Mouse (Mus musculus): ENCODE data around the gene Poc5. TPM values are rescaled to one million over a fixed set of nuclear protein-coding genes. Genes with fewer than 3 reads are reported as not detected.

The Poc5 gene
- total RNA-seq (2021) = 10 to 100 TPM; 30.7 to 35.1 TPM
- long read RNA-seq, experiment 1, full-length matches to known transcripts = 64 of 75 reads
- long read RNA-seq, experiment 1, partial matches to known transcripts = 2 of 75 reads
- long read RNA-seq, experiment 1, other reads (novel, unspliced or antisense) = 9 of 75 reads
- long read RNA-seq, experiment 2, full-length matches to known transcripts = 42 of 53 reads
- long read RNA-seq, experiment 2, partial matches to known transcripts = 2 of 53 reads
- long read RNA-seq, experiment 2, other reads (novel, unspliced or antisense) = 9 of 53 reads

- no peak for TF ChIP-seq CTCF (IDR thresholded peaks at IDR 0.05)
- H3K4me3 ChIP-seq = peak within 1 kb of the TSS; percentile 60
- DNase-seq (ENCODE audit: extremely low spot score in 1 of 2, low spot score in 2 of 2) = peak; percentile 99
- peak within 1 kb of the TSS; percentile 86 for H3K27ac ChIP-seq
- intact Hi-C loops (cut with DNase I) = loop anchor here (5.0 to 10.0 kb wide), 3 partner anchors 256 to 383 kb away; partner anchors contain the start of gene Sv2c
Measured at GRCm38 (mm10) chr13:96388042-96388888, at the start of gene Poc5. Poc5 (plus strand) TSS chr13:96388294.

DNA sequence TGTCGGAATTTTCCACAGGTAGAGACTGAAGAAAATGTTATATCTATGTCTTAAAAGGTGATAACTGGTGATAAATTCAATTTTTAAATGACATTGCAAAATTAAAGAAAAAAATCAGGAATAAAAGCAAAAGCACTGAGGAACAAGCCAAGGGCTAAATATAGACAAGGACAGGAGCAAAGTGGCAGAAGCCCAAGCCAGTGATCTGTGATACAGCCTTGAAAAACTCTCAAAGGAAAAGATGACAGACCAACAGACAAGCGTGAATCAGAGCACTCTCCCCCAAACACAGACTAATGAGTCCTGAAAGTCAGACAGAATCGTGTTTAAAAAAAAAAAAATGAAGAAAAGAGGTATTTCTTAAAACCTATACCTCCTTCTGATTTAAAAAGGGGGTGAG, 46.6 kb upstream of the Poc5 start:
- Histone ChIP-seq H3K27ac (no peak overlapping the region), H3K4me3 (no peak overlapping the region)
- no peak for DNase-seq (ENCODE audit: extremely low spot score in 1 of 2, low spot score in 2 of 2)
- no peak for TF ChIP-seq CTCF (IDR thresholded peaks at IDR 0.05)
- intact Hi-C loops (cut with DNase I) = no loop called here

DNA sequence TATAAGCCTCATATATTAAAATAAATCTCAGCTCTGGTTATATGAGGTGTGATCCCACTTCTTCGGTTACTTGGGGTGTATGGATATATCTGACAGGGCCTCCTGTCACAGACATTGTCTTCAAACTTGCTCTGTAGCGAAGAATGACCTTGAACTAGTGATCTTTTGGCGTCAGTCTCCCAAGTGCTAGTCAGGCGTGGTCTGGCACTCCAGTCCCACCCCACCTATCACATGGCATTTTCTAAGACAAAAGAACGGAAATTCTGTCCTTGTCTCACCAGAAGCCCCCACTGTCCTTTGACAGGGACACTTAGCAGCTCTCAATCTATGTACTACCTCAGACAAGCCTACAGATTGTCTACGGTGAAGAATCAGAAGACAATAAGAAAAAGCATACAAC, 43.3 kb upstream of the Poc5 start:
- TF ChIP-seq CTCF (IDR thresholded peaks at IDR 0.05) = no peak
- Histone ChIP-seq H3K27ac (no peak overlapping the region), H3K4me3 (no peak overlapping the region)
- intact Hi-C loops (cut with DNase I) = no loop called here
- no peak for DNase-seq (ENCODE audit: extremely low spot score in 1 of 2, low spot score in 2 of 2)

GRCm38 (mm10) chr13:96346581-96346980, 41.5 kb upstream of the Poc5 start:
- Histone ChIP-seq H3K4me3 (no peak overlapping the region), H3K27ac (no peak overlapping the region)
- no peak for TF ChIP-seq CTCF (IDR thresholded peaks at IDR 0.05)
- intact Hi-C loops (cut with DNase I) = no loop called here
- DNase-seq (ENCODE audit: extremely low spot score in 1 of 2, low spot score in 2 of 2) = no peak

DNA sequence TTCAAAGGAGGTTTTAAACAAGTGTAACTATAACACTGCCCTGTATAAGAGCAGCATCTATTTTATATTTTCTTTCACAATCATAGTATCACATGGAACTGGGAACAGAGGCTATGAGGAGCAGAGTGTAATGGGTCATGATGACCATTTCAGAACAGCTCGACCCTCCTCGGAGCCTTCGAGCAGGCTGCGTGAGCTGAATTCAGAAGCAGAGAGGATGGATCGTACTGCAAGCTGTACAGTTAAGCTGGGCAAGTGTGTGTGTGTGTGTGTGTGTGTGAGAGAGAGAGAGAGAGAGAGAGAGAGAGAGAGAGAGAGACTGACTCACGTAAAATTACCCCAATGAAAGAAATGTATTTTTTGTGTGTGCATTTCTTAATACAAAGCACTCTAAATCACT, 37.9 kb upstream of the Poc5 start:
- no peak overlapping the region for H3K27ac ChIP-seq
- no peak overlapping the region for H3K4me3 ChIP-seq
- intact Hi-C loops (cut with DNase I) = no loop called here
- no peak for TF ChIP-seq CTCF (IDR thresholded peaks at IDR 0.05)
- no peak for DNase-seq (ENCODE audit: extremely low spot score in 1 of 2, low spot score in 2 of 2)

DNA sequence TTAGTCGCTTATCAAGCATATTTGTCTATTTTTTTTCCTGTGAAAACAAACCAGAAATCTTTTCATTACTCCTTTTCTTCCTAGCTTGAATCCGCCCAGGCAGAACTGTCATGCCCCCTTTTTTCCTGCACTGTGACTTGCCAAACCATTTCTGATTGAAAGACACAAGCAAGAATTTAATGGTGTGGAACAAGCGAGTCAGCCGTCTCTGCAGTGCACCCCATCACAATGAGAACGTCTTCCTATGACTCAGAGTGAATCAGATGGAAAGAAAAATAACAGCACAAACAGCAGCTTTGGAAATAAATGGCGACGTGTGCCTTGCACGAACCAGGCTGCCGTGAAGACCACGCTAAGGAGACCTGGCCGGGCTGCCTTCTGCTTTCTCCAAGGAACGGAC, 36.8 kb upstream of the Poc5 start:
- no peak overlapping the region for H3K27ac ChIP-seq
- DNase-seq (ENCODE audit: extremely low spot score in 1 of 2, low spot score in 2 of 2) = no peak
- H3K4me3 ChIP-seq = no peak overlapping the region
- intact Hi-C loops (cut with DNase I) = no loop called here
- no peak for TF ChIP-seq CTCF (IDR thresholded peaks at IDR 0.05)

- Histone ChIP-seq H3K4me3 (no peak overlapping the region), H3K27ac (no peak overlapping the region)
- intact Hi-C loops (cut with DNase I) = no loop called here
- TF ChIP-seq CTCF (IDR thresholded peaks at IDR 0.05) = peak; percentile 31; the same call in 1 of the 2 replicates
- DNase-seq (ENCODE audit: extremely low spot score in 1 of 2, low spot score in 2 of 2) = no peak
Measured at GRCm38 (mm10) chr13:96375519-96375918, 12.6 kb upstream of the Poc5 start.

DNA sequence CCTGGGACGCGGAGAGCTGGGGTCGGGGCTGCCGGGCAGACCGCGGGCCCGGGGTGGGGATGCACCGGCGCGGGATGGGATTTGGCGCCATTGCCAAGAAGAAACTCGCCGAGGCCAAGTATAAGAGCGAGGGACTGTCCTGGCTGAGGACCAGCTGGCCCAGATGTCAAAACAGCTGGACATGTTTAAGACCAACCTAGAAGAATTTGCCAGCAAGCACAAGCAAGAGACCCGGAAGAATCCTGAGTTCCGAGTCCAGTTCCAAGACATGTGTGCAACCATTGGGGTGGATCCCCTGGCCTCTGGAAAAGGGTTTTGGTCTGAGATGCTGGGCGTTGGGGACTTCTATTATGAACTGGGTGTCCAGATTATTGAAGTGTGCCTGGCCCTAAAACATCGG, 11.2 kb upstream of the Poc5 start:
- no peak for TF ChIP-seq CTCF (IDR thresholded peaks at IDR 0.05)
- intact Hi-C loops (cut with DNase I) = no loop called here
- Histone ChIP-seq H3K27ac (no peak overlapping the region), H3K4me3 (no peak overlapping the region)
- no peak for DNase-seq (ENCODE audit: extremely low spot score in 1 of 2, low spot score in 2 of 2)

DNA sequence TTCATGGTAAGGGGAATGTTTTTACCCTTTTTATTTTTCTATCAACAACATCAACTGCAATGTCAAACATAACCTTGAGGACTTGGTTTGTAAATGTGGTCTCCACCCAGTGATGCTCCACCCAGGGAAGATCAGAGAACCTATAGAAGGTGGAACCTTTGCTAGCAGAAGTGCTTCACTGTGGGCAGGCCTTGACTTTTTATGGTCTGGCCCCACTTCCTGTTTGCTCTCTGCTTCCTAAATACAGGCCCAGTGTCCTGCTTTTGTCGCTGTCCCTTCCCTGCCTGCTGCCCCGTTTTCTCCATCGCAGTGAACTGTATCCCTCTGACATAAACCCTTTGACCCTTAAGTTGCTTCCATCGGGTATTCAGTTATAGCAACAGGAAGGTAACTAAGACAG, 10.2 kb upstream of the Poc5 start:
- no peak overlapping the region for H3K27ac ChIP-seq
- DNase-seq (ENCODE audit: extremely low spot score in 1 of 2, low spot score in 2 of 2) = no peak
- H3K4me3 ChIP-seq = no peak overlapping the region
- intact Hi-C loops (cut with DNase I) = no loop called here
- TF ChIP-seq CTCF (IDR thresholded peaks at IDR 0.05) = no peak

DNA sequence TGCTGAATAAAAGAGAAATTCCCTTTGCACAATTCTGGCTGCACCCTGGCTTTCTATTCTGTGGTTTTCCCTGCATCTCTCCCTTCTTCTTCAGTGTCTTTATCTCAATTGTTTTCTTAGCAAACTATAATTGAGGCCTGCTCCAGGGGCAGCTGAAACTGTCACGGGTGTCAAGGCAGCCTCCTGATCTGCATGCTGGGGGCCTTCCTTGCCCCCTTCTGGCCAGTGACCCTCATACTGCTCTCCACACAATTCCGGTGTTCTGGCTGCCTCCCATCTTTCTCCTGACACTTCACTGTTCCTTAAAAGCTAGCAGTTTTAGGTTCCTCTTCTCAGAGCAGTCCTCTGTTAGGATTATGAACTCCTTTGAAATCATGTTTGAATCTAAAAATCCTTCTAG, 1.2 kb downstream of the Poc5 start:
- peak overlapping the region; percentile 60; the same call in 1 of the 2 replicates for H3K4me3 ChIP-seq
- DNase-seq (ENCODE audit: extremely low spot score in 1 of 2, low spot score in 2 of 2) = no peak
- no peak overlapping the region for H3K27ac ChIP-seq
- intact Hi-C loops (cut with DNase I) = loop anchor here (5.0 to 10.0 kb wide), 3 partner anchors 257 to 384 kb away; partner anchors contain the start of gene Sv2c
- no peak for TF ChIP-seq CTCF (IDR thresholded peaks at IDR 0.05)

GRCm38 (mm10) chr13:96401251-96401650, 13.2 kb downstream of the Poc5 start:
- DNase-seq (ENCODE audit: extremely low spot score in 1 of 2, low spot score in 2 of 2) = no peak
- TF ChIP-seq CTCF (IDR thresholded peaks at IDR 0.05) = no peak
- no peak overlapping the region for H3K27ac ChIP-seq
- H3K4me3 ChIP-seq = no peak overlapping the region
- intact Hi-C loops (cut with DNase I) = no loop called here

GRCm38 (mm10) chr13:96405518-96405917, 17.4 kb downstream of the Poc5 start:
- no peak overlapping the region for H3K4me3 ChIP-seq
- intact Hi-C loops (cut with DNase I) = no loop called here
- H3K27ac ChIP-seq = no peak overlapping the region
- TF ChIP-seq CTCF (IDR thresholded peaks at IDR 0.05) = no peak
- DNase-seq (ENCODE audit: extremely low spot score in 1 of 2, low spot score in 2 of 2) = no peak

Measured in left cerebral cortex, adult 2 months (tissue).